In genomic region chr2:166792355-166792754, GRCm38 (mm10) we compare ENCODE assay signal across 8 mouse cellular contexts. TPM values are rescaled to one million over a fixed set of nuclear protein-coding genes. Genes with fewer than 3 reads are reported as not detected.
DNase-seq lines count a peak whose midpoint lies in the region; ATAC-seq lines count a peak whose summit lies in the region.

Gene Trp53rkb, plus strand, starts transcription at chr2:166792531.

- H3K27me3 ChIP-seq in limb, embryonic 13.5 days = no peaks in the 10 kb centered on the region
- H3K27me3 ChIP-seq in stomach, embryonic 15.5 days (replicated peaks) = no peaks in the 10 kb centered on the region

- peak within 1 kb of the TSS; percentile 66; the same call in 1 of the 2 replicates for H3K27ac ChIP-seq in limb, embryonic 13.5 days
- peak within 1 kb of the TSS; percentile 63; the same call in 1 of the 2 replicates for H3K27ac ChIP-seq in stomach, embryonic 15.5 days

- no peaks in the 10 kb centered on the region for H3K9me3 ChIP-seq in limb, embryonic 13.5 days
- no peaks in the 10 kb centered on the region for H3K9me3 ChIP-seq in stomach, embryonic 15.5 days

- H3K9ac ChIP-seq in limb, embryonic 13.5 days = peak within 1 kb of the TSS; percentile 85
- peak within 1 kb of the TSS; percentile 22; the same call in 1 of the 2 replicates for H3K9ac ChIP-seq in stomach, embryonic 15.5 days

- peak within 1 kb of the TSS; percentile 76 for H3K4me3 ChIP-seq in limb, embryonic 13.5 days
- peak within 1 kb of the TSS; percentile 81 for H3K4me3 ChIP-seq in stomach, embryonic 15.5 days (replicated peaks)

- peaks cover 8% of the 10 kb centered on the region for H3K4me1 ChIP-seq in limb, embryonic 13.5 days
- H3K4me1 ChIP-seq in stomach, embryonic 15.5 days = peaks cover 12% of the 10 kb centered on the region

- H3K36me3 ChIP-seq in limb, embryonic 13.5 days = peaks cover 17% of the 10 kb centered on the region
- H3K36me3 ChIP-seq in stomach, embryonic 15.5 days = peaks cover 11% of the 10 kb centered on the region; the same call in 1 of the 2 replicates

- peak within 1 kb of the TSS; percentile 74 for H3K4me2 ChIP-seq in limb, embryonic 13.5 days (replicated peaks)
- H3K4me2 ChIP-seq in stomach, embryonic 15.5 days = peak within 1 kb of the TSS; percentile 69

- WGBS in limb, embryonic 13.5 days = 81% methylated on average over 5 of the region's 5 CpGs
- WGBS in stomach, embryonic 15.5 days = 75% methylated on average over 5 of the region's 5 CpGs

- peak; percentile 14; the same call in 1 of the 2 replicates for ATAC-seq in frontal cortex, adult (ENCODE audit: low TSS enrichment)
- ATAC-seq in limb, embryonic 13.5 days (ENCODE audit: low FRiP score, low read depth) = no peak
- ATAC-seq in stomach, embryonic 15.5 days (ENCODE audit: insufficient read depth, low FRiP score, low read depth) = no peak

- no peak for DNase-seq in frontal cortex, postnatal 25 days (ENCODE audit: low spot score in 2 of 2)
- DNase-seq in right cerebral cortex, postnatal 10 days (ENCODE audit: low spot score in 2 of 2) = peak; percentile 72 to 83
- no peak for DNase-seq in right cerebral cortex, postnatal 36 days (ENCODE audit: low spot score in 2 of 2)
- no peak for DNase-seq in cerebellum, adult 18-20 months
- DNase-seq in Muller cell, postnatal 12 days (ENCODE audit: inconsistent ontology term) = no peak

RNA-seq across cellular contexts. Expression of gene Trp53rkb, which starts in this region (rescaled TPM):
- 8.7 and 9.4 TPM in 2 replicates for polyA plus RNA-seq in limb, embryonic 13.5 days (2015; fragmentation: Nextera tagmentation; extraction: Ambion mirVana)
- 7.2 and 7.8 TPM in 2 replicates for polyA plus RNA-seq in stomach, embryonic 15.5 days (2015; fragmentation: Nextera tagmentation; extraction: Ambion mirVana)

Comparison
In these comparisons a context has a peak if more than half of its experiments do, and no peak if none do; other contexts are left out.
1. DNase-seq: peak in right cerebral cortex, postnatal 10 days (2 of 2); none in frontal cortex, postnatal 25 days (0 of 2), right cerebral cortex, postnatal 36 days (0 of 2), cerebellum, adult 18-20 months (0 of 2) and Muller cell, postnatal 12 days (single experiment).